Mouse (Mus musculus) liver, embryonic 16.5 days (tissue): ENCODE measurements around the gene Rab34. TPM values are rescaled to one million over a fixed set of nuclear protein-coding genes. Genes with fewer than 3 reads are reported as not detected.

Experiments
- ATAC-seq: fragments of 200-750 bp; cut with Nextera tagmentation; 2 replicates; pipeline ENCODE4 v1.8.0; 2017; ENCODE audit warnings: low read depth, mild to moderate bottlenecking, moderate number of reproducible peaks, moderate library complexity
- H3K27ac ChIP-seq: fragments of 300-500 bp; sonication (generic); 2 replicates; pipeline ENCODE4 v1.5.1; 2014; ENCODE audit warnings: mild to moderate bottlenecking, low read length
- H3K27me3 ChIP-seq: fragments of 300-500 bp; sonication (generic); 2 replicates; pipeline ENCODE4 v1.6.1; 2014; ENCODE audit warnings: low read depth, low read length, mixed read lengths; ENCODE audit not compliant: control insufficient read depth, insufficient read depth
- H3K36me3 ChIP-seq: fragments of 300-500 bp; sonication (generic); 2 replicates; pipeline ENCODE4 v1.6.1; 2014; ENCODE audit warnings: mild to moderate bottlenecking; ENCODE audit not compliant: control insufficient read depth, insufficient read depth
- H3K4me1 ChIP-seq: fragments of 300-500 bp; sonication (generic); 2 replicates; pipeline ENCODE4 v1.6.1; 2014; ENCODE audit warnings: low read depth, low read length, mixed read lengths; ENCODE audit not compliant: control insufficient read depth
- H3K4me2 ChIP-seq: fragments of 300-500 bp; sonication (generic); 2 replicates; pipeline ENCODE4 v1.6.1; 2014; ENCODE audit warnings: low read depth, low read length, mixed read lengths
- H3K4me3 ChIP-seq: fragments of 300-500 bp; sonication (generic); 2 replicates; pipeline ENCODE4 v1.5.1; 2014; ENCODE audit warnings: low read depth, mild to moderate bottlenecking, low read length
- H3K9ac ChIP-seq: fragments of 300-500 bp; sonication (generic); 2 replicates; pipeline ENCODE4 v1.6.1; 2014; ENCODE audit warnings: low read depth, low read length
- H3K9me3 ChIP-seq: fragments of 300-500 bp; sonication (generic); replicated peaks from 2 replicates; pipeline ENCODE4 v1.6.1; 2016; ENCODE audit warnings: low read length; ENCODE audit not compliant: control insufficient read depth
- WGBS: fragments of 180-500 bp; shearing (Covaris S2); extraction: QIAGEN DNeasy Blood & Tissue Kit; methylation state at CpG from one replicate; pipeline ENCODE4 v1.1.7; 2014; ENCODE audit not compliant: insufficient replicate concordance; 5-methylcytosine and 5-hydroxymethylcytosine counted together
- microRNA-seq: library from miRNA; unstranded; fragments of <30 nt; microRNA quantifications from one replicate; pipeline ENCODE4, GENCODE M21; 2016
- polyA plus RNA-seq: library from polyadenylated mRNA; unstranded; fragments of >200 nt; fragmentation: Nextera tagmentation; extraction: Ambion mirVana; gene quantifications from 2 replicates; pipeline ENCODE4 v1.2.1, GENCODE M21; 2015

Rab34 gene
- polyA plus RNA-seq, 1 experiment from 2014 or later = 16.2 TPM

DNA sequence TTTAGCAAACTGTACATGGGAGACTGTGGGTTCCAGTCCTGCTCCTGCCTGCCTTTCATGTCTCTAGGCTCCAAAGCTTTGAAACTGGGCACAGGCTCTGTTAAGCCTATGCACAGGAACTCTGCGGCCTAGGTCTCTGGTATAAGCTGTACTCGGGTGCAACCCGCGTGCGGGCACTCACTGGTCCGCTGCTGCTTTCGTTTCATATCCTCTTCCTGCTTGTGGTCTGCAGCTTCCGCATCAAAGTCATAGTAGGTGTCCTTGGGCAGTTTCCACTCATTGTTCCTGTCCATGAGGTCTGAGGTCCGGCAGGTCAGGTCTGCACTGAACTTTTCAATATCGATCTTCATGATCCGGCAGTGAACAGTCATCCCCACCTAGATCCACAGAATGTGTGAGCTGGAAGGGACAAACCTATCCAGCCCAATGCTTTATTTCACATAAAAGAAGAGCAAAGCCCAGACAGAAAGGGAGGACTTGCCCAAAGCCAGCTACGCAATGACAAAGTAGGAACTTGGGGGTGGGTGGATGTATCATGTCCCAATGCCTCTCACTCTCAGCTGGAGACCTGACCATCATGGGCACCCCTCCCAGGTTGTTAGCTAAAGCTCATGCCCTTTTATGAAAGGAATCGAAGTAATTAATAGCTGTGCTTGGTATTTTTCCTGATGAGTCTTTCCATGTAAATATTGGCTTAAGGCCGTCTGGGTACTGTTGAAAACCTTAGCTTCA, 25.0 kb downstream of the Rab34 start:
- WGBS = 62% methylated on average over 14 of the region's 14 CpGs
- Histone ChIP-seq H3K4me1 (no peaks in the 10 kb centered on the region), H3K36me3 (peaks cover 80% of the 10 kb centered on the region), H3K9me3 (no peaks in the 10 kb centered on the region), H3K27me3 (no peaks in the 10 kb centered on the region), H3K27ac (no peak overlapping the region), H3K9ac (no peak overlapping the region), H3K4me3 (no peak overlapping the region), H3K4me2 (no peak overlapping the region)
- ATAC-seq = no peak

DNA sequence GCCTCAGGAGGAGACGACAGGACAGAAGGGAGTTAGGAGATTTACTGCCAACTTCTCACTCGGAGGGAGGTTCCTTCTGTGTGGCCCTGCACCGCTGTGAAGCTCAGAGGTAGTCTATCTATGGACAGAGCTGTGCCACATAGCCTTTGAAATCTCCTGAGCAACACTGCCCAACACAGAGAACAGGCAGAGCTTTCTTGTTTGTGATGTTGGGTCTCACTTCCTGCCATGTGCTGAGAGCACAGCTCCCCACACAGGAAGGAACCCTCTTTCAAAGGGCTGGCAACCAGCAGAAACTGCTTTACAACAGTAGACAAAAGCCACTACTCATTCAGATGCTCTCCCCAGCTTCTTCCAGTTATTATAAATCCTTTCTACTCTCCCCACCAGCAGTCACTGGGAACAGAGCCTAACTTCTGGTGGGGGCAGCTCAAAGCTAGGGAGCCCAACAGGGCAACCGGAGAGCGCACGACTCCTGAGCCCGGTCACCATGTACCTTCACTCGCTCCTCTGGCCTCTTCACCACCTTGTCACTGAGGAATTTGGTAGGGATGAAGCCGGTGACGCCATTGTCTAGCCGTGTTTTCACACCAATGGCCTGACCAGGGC, 27.6 kb downstream of the Rab34 start:
- ATAC-seq = no peak
- Histone ChIP-seq H3K4me1 (no peaks in the 10 kb centered on the region), H3K4me2 (no peak overlapping the region), H3K9me3 (no peaks in the 10 kb centered on the region), H3K27ac (no peak overlapping the region), H3K4me3 (no peak overlapping the region), H3K36me3 (peaks cover 82% of the 10 kb centered on the region), H3K27me3 (no peaks in the 10 kb centered on the region), H3K9ac (no peak overlapping the region)
- WGBS = 86% methylated on average over 11 of the region's 11 CpGs

DNA sequence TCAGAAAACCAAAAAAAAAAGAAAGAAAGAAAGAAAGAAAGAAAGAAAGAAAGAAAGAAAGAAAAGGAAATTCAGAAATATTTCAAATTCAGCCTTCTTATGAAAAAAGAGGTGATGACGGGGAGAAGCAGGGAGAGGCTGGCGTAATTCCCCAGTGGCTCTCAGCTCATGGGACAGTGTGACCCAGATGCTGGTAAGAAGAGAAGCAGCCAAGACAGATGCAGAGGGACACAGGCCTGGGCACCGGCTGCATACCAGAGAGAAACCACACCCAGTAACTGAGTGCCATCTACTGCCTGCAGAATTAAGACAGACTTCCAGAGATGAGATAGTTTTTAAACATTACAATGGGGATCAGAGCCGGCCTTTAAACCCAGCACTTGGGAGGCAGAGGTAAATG, 35.4 kb downstream of the Rab34 start:
- Histone ChIP-seq H3K9me3 (no peaks in the 10 kb centered on the region), H3K4me1 (no peaks in the 10 kb centered on the region), H3K27me3 (no peaks in the 10 kb centered on the region), H3K9ac (no peak overlapping the region), H3K36me3 (peaks cover 64% of the 10 kb centered on the region), H3K27ac (no peak overlapping the region), H3K4me2 (no peak overlapping the region), H3K4me3 (no peak overlapping the region)
- ATAC-seq = no peak
- WGBS = 89% methylated on average over 4 of the region's 4 CpGs

DNA sequence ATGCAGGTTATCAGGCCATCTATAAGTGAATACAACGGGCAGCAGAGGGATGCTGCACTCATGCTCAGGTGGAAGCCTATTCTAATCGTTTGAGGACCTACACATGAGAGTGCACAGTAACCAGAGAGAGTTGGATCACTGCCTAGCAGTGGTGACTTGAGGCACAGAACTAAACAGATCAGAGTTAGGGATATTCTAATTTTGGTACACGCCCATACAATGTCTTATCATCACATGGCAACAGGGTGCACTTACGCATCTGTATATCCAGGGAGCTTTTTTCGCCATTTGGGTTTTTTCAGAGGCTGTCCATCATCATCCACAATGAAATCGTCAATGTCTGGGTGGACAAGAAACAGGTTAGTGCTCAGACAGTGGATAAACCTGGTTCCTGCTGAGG, 43.3 kb downstream of the Rab34 start:
- Histone ChIP-seq H3K4me3 (no peak overlapping the region), H3K27ac (no peak overlapping the region), H3K36me3 (peaks cover 52% of the 10 kb centered on the region), H3K4me1 (no peaks in the 10 kb centered on the region; the same call in 1 of the 2 replicates), H3K27me3 (no peaks in the 10 kb centered on the region), H3K4me2 (no peak overlapping the region), H3K9ac (no peak overlapping the region), H3K9me3 (no peaks in the 10 kb centered on the region)
- no peak for ATAC-seq
- 59% methylated on average over 6 of the region's 6 CpGs for WGBS

DNA sequence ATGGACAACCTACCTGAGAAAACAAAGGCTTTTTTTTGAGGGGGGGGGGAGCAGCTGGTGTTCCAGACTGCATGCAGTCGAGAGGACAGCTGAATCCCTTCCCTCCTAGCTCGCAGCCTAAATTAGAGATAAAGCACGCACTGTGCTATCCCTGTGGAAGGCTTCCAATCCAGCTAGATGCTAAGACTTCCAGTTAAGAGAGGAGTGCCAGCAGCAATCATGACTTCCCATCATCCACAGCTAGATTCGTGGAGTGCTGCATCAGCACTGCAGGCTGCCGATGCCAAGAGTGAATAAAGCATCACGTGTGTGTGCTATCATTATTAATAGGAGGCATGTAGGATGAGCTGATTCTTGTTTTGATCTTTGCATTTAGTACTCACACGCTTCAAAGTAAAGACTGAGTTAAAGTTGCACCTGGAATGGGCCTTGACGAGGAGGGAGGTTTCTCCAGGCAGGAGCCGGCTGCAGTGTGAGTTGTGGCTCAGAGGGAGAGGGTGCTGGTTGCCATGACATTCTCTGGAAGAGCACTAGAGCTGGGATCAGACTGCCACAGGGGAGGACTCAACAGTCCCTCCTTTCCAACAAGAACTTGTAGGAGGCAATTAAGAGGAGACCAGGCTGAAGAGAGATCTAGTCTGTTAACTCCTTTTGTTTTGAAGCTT, 52.1 kb downstream of the Rab34 start:
- WGBS = 85% methylated on average over 9 of the region's 9 CpGs
- peaks cover 11% of the 10 kb centered on the region for H3K4me1 ChIP-seq

More for the DNA sequence above, 52.1 kb downstream of the Rab34 start:
- Histone ChIP-seq H3K4me2 (no peak overlapping the region), H3K36me3 (peaks cover 7% of the 10 kb centered on the region), H3K27ac (no peak overlapping the region), H3K9me3 (no peaks in the 10 kb centered on the region), H3K9ac (no peak overlapping the region), H3K4me3 (no peak overlapping the region), H3K27me3 (no peaks in the 10 kb centered on the region)
- ATAC-seq = no peak

Small RNAs within 50 kb of the gene (microRNA-seq; reads per million reads assigned to microRNA genes)
- 0.98 reads per million for gene Mir7653

Other genes starting within 250 kb of the Rab34 start
- 5.3 and 5.7 TPM in 2 replicates for gene Phf12, start 205.7 kb upstream of the Rab34 start, polyA plus RNA-seq
- gene Dhrs13, start 156.2 kb upstream of the Rab34 start, polyA plus RNA-seq = 10.8 and 11.3 TPM in 2 replicates
- 24.5 and 25.1 TPM in 2 replicates for gene Flot2, start 150.5 kb upstream of the Rab34 start, polyA plus RNA-seq
- gene Eral1, start 108.0 kb upstream of the Rab34 start, polyA plus RNA-seq = 12.4 and 12.7 TPM in 2 replicates
- gene Fam222b, start 93.8 kb upstream of the Rab34 start, polyA plus RNA-seq = 3.4 and 4.9 TPM in 2 replicates
- 25.4 and 28.6 TPM in 2 replicates for gene Traf4, start 22.8 kb upstream of the Rab34 start, polyA plus RNA-seq
- 10.2 and 10.4 TPM in 2 replicates for gene Nek8, start 11.8 kb upstream of the Rab34 start, polyA plus RNA-seq
- gene Tlcd1, start 11.7 kb upstream of the Rab34 start, polyA plus RNA-seq = 39.9 and 40.3 TPM in 2 replicates
- 609 and 714 TPM in 2 replicates for gene Rpl23a, start 4.8 kb upstream of the Rab34 start, polyA plus RNA-seq
- 0.36 and 0.44 TPM in 2 replicates for gene Proca1, start 5.0 kb downstream of the Rab34 start, polyA plus RNA-seq
- gene Sdf2, start 57.3 kb downstream of the Rab34 start, polyA plus RNA-seq = 30.5 and 31.6 TPM in 2 replicates
- 9.9 and 10.3 TPM in 2 replicates for gene Supt6, start 57.6 kb downstream of the Rab34 start, polyA plus RNA-seq
- 23.7 and 24.7 TPM in 2 replicates for gene 2610507B11Rik, start 73.3 kb downstream of the Rab34 start, polyA plus RNA-seq
- 0.06 and 0.13 TPM in 2 replicates for gene BC030499, start 102.4 kb downstream of the Rab34 start, polyA plus RNA-seq
- 33.0 and 33.7 TPM in 2 replicates for gene Spag5, start 113.1 kb downstream of the Rab34 start, polyA plus RNA-seq
- gene Aldoc, start 134.5 kb downstream of the Rab34 start, polyA plus RNA-seq = 15.0 and 19.6 TPM in 2 replicates
- gene Pigs, start 140.0 kb downstream of the Rab34 start, polyA plus RNA-seq = 31.2 and 36.0 TPM in 2 replicates
- gene Unc119, start 155.1 kb downstream of the Rab34 start, polyA plus RNA-seq = 22.7 and 24.1 TPM in 2 replicates
- gene Foxn1, start 198.1 kb downstream of the Rab34 start, polyA plus RNA-seq = not detected in 2 replicates
- 0.04 and 0.07 TPM in 2 replicates for gene Slc13a2, start 233.8 kb downstream of the Rab34 start, polyA plus RNA-seq